Mouse (Mus musculus): ENCODE data around the gene Pms2. TPM values are rescaled to one million over a fixed set of nuclear protein-coding genes. Genes with fewer than 3 reads are reported as not detected.

The Pms2 gene
- polyA plus RNA-seq, 1 experiment, result 3.4 TPM

GRCm38 (mm10) chr5:143957101-143957500, 47.3 kb downstream of the Pms2 start:
- no peak overlapping the region for H3K4me3 ChIP-seq (replicated peaks; ENCODE audit: extremely low read depth, low read depth, low read length)
- no peaks in the 10 kb centered on the region for H3K4me1 ChIP-seq (ENCODE audit: control insufficient read depth, insufficient read depth, low read length)
- DNase-seq, result no peak
- WGBS, result 88% methylated on average over 6 of the region's 6 CpGs
- TF ChIP-seq CTCF (IDR thresholded peaks at IDR 0.05; ENCODE audit: insufficient read depth, low read length) (no peak), POLR2A (IDR thresholded peaks at IDR 0.05; ENCODE audit: borderline replicate concordance, extremely low read depth, low read depth, low read length) (no peak)

DNA sequence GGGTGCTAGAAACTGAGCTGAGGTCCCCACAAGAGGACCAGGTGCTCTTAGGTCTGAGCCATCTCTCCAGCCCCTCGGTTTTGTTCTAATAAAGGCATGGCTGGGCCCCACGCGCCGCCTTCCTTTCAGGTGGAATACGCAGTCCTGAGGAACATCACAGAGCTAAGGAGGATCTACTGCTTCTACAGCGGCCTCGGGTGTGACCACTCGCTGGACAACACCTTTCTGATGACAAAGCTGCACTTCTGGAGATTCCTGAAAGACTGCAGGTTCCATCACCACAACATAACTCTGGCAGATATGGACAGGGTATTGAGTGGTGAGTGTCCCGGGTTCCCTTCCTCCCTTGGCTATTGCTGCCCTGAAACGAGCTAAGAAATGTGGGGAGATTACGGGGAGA, 49.8 kb downstream of the Pms2 start:
- no peak for DNase-seq
- TF ChIP-seq CTCF (IDR thresholded peaks at IDR 0.05; ENCODE audit: insufficient read depth, low read length) (no peak), POLR2A (IDR thresholded peaks at IDR 0.05; ENCODE audit: borderline replicate concordance, extremely low read depth, low read depth, low read length) (no peak)
- no peak overlapping the region for H3K4me3 ChIP-seq (replicated peaks; ENCODE audit: extremely low read depth, low read depth, low read length)
- 91% methylated on average over 11 of the region's 11 CpGs for WGBS
- H3K4me1 ChIP-seq (ENCODE audit: control insufficient read depth, insufficient read depth, low read length), result no peaks in the 10 kb centered on the region

- TF ChIP-seq POLR2A (IDR thresholded peaks at IDR 0.05; ENCODE audit: borderline replicate concordance, extremely low read depth, low read depth, low read length) (no peak), CTCF (IDR thresholded peaks at IDR 0.05; ENCODE audit: insufficient read depth, low read length) (no peak)
- DNase-seq, result no peak
- WGBS, result 83% methylated on average over 8 of the region's 8 CpGs
Observed at GRCm38 (mm10) chr5:143961176-143961575, 51.4 kb downstream of the Pms2 start.

DNA sequence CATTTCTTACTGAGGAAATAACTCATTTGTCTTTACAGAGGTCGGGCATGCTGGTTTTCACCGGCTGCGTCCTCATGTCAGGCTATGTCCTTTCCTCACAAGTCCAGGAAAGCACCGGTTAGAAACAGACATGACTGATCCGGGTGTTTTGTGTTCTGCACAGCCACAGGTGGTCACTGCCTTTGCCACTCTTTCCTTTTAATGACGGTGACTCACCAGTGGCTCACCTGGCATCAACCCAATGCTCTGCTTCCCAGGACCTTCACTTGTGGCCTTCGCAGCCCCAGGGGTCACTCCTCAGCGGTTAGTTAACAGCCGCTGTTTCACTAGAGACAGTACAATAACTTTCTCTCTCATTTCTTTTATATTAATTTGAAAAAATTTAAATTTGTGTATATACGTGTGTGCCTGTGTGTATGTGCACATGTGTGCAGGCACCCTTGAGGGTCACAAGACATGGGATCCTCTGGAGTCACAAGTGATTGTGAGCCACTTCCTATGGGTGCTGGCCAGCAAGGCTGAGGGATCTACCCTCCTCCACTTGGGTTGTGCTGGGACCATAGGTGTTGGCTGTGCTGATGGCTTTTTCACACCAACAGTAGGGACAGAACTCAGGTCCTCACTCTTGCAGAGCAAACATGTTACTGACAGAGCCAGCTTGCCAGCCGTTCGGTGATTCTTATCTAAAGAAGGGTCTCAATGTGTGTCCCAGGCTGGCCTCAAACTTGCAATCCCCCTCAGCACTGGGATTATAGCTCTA, 56.0 kb downstream of the Pms2 start:
- H3K4me3 ChIP-seq (replicated peaks; ENCODE audit: extremely low read depth, low read depth, low read length), result no peak overlapping the region
- DNase-seq, result no peak
- no peaks in the 10 kb centered on the region for H3K4me1 ChIP-seq (ENCODE audit: control insufficient read depth, insufficient read depth, low read length)
- WGBS, result 54% methylated on average over 12 of the region's 12 CpGs
- no peak for TF ChIP-seq CTCF (IDR thresholded peaks at IDR 0.05; ENCODE audit: insufficient read depth, low read length)
- no peak for TF ChIP-seq POLR2A (IDR thresholded peaks at IDR 0.05; ENCODE audit: borderline replicate concordance, extremely low read depth, low read depth, low read length)

More at GRCm38 (mm10) chr5:143961176-143961575, 51.4 kb downstream of the Pms2 start:
- H3K4me1 ChIP-seq (ENCODE audit: control insufficient read depth, insufficient read depth, low read length), result no peaks in the 10 kb centered on the region
- H3K4me3 ChIP-seq (replicated peaks; ENCODE audit: extremely low read depth, low read depth, low read length), result no peak overlapping the region

DNA sequence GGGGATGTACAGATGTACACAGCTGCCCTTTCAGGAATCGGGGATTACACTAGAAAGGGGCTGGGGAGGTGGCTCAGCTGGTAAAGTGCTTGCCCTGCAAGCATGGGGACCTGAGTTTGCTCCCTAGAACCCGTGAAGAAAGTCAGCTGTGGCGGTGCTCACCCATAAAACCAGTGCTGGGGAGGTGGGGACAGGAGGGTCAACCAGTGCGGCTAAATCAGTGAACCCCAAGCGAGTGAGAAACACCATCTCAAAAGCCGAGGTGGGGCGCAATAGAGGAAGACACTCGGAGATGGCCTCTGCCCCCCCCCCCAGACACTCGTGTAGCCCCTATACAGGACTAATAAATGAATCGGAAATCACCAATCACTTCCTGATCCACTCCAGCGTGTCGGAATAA, 56.9 kb downstream of the Pms2 start:
- TF ChIP-seq CTCF (IDR thresholded peaks at IDR 0.05; ENCODE audit: insufficient read depth, low read length), result no peak
- TF ChIP-seq POLR2A (IDR thresholded peaks at IDR 0.05; ENCODE audit: borderline replicate concordance, extremely low read depth, low read depth, low read length), result no peak
- no peak for DNase-seq
- WGBS, result 89% methylated on average over 12 of the region's 12 CpGs
- Histone ChIP-seq H3K4me1 (ENCODE audit: control insufficient read depth, insufficient read depth, low read length) (no peaks in the 10 kb centered on the region), H3K4me3 (replicated peaks; ENCODE audit: extremely low read depth, low read depth, low read length) (no peak overlapping the region)

DNA sequence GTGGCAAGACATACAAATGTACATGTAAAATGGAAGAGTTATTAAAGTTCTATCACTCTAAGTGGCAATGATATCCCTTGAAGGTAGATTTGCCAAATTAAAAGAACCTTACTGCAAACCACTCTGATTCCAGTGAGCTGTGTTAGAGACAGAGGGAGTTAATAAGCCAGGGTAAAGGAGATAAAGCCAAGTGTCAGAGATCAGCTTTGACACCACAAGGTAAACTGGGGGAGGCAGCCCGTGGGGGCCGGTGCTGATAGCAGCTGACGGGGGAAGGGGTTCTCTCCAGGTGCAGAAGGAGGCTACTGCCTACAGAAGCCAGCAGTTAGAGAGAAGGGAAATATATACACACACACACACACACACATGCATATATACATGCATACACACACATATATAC, 62.9 kb downstream of the Pms2 start:
- no peaks in the 10 kb centered on the region; the same call in 1 of the 2 replicates for H3K4me1 ChIP-seq (ENCODE audit: control insufficient read depth, insufficient read depth, low read length)
- 34% methylated on average over 3 of the region's 3 CpGs for WGBS
- H3K4me3 ChIP-seq (replicated peaks; ENCODE audit: extremely low read depth, low read depth, low read length), result no peak overlapping the region
- TF ChIP-seq CTCF (IDR thresholded peaks at IDR 0.05; ENCODE audit: insufficient read depth, low read length) (no peak), POLR2A (IDR thresholded peaks at IDR 0.05; ENCODE audit: borderline replicate concordance, extremely low read depth, low read depth, low read length) (no peak)
- DNase-seq, result no peak

DNA sequence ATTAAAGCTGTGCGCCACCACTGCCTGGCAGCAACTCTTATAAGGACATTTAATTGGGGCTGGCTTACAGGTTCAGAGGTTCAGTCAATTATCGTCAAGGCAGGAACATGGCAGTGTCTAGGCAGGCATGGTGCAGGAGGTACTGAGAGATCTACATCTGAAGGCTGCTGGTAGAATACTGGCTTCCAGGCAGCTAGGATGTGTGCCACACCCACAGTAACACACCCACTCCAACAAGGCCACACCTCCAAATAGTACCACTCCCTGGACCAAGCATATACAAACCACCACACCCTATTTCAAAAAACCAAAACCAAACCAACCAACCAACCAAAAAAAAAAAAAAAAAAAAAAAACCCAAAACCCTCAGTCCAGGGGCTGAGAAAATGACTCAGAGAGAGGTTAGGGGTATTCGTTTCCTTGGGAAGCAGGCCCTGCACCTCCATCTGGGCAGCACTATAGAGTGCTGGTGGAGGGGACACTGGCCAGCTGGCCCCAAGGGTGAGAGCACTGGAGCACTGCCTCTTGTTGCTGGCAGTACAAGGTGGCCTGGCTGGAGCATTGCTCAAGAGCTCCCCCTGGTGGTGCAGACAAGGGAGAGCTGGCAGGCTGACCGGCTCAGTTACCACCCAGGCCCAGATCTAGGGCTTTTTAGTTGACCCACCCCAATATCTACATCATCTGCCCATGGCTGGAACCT, 65.3 kb downstream of the Pms2 start:
- no peaks in the 10 kb centered on the region; the same call in 1 of the 2 replicates for H3K4me1 ChIP-seq (ENCODE audit: control insufficient read depth, insufficient read depth, low read length)
- TF ChIP-seq CTCF (IDR thresholded peaks at IDR 0.05; ENCODE audit: insufficient read depth, low read length), result peak; percentile 90
- no peak for TF ChIP-seq POLR2A (IDR thresholded peaks at IDR 0.05; ENCODE audit: borderline replicate concordance, extremely low read depth, low read depth, low read length)
- peak; percentile 50 for DNase-seq
- 51% methylated on average over 4 of the region's 4 CpGs for WGBS
- H3K4me3 ChIP-seq (replicated peaks; ENCODE audit: extremely low read depth, low read depth, low read length), result no peak overlapping the region

DNA sequence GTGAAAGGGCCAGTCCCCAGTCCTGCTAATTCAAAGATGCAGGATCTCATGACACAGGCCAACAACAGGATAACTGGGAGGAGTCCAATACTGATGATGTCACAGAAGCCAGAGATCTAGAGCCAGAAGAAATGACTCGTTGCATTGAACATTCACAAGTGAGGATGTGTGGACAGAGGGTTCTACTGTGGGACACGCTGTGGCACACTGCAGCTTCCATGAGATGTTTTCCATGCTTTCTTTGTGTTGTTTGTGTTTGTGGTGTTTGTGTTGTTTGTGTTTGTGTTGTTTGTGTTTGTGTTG, 65.8 kb downstream of the Pms2 start:
- no peak overlapping the region for H3K4me3 ChIP-seq (replicated peaks; ENCODE audit: extremely low read depth, low read depth, low read length)
- 33% methylated on average over 2 of the region's 2 CpGs for WGBS
- no peaks in the 10 kb centered on the region; the same call in 1 of the 2 replicates for H3K4me1 ChIP-seq (ENCODE audit: control insufficient read depth, insufficient read depth, low read length)
- TF ChIP-seq POLR2A (IDR thresholded peaks at IDR 0.05; ENCODE audit: borderline replicate concordance, extremely low read depth, low read depth, low read length) (no peak), CTCF (IDR thresholded peaks at IDR 0.05; ENCODE audit: insufficient read depth, low read length) (no peak; the same call in 1 of the 2 replicates)
- no peak for DNase-seq

DNA sequence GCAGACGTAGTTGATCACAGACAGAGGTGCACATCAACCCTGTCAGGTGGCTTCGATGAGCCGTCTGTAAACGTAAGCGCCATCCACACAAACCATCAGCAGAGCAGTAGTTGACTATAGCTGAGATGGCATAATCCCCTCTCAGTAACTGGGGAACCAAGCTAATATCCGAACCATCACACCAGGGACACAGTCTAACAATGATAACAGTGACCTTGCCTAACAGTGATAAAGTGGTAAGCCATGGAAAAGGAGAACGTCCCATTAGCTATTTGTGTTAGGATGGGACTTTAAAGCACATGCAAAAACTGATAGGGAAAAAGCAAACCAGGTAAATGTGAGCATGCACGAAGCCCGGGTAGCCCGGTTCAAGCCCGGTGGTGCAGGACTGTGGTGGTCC, 66.5 kb downstream of the Pms2 start:
- 83% methylated on average over 11 of the region's 11 CpGs for WGBS
- Histone ChIP-seq H3K4me3 (replicated peaks; ENCODE audit: extremely low read depth, low read depth, low read length) (no peak overlapping the region), H3K4me1 (ENCODE audit: control insufficient read depth, insufficient read depth, low read length) (no peaks in the 10 kb centered on the region; the same call in 1 of the 2 replicates)
- TF ChIP-seq CTCF (IDR thresholded peaks at IDR 0.05; ENCODE audit: insufficient read depth, low read length) (no peak), POLR2A (IDR thresholded peaks at IDR 0.05; ENCODE audit: borderline replicate concordance, extremely low read depth, low read depth, low read length) (no peak)
- DNase-seq, result no peak
